Mouse (Mus musculus) embryonic facial prominence, embryonic 13.5 days (tissue): Measurements from ENCODE around the gene Gpr39. TPM values are rescaled to one million over a fixed set of nuclear protein-coding genes. Genes with fewer than 3 reads are reported as not detected.

Source experiments
- ATAC-seq: fragments of 200-750 bp; cut with Nextera tagmentation; 2 replicates; pipeline ENCODE4 v1.8.0; 2017; ENCODE audit warnings: low read depth; ENCODE audit not compliant: insufficient number of reproducible peaks, insufficient read depth, low FRiP score, low TSS enrichment
- H3K27ac ChIP-seq: fragments of 300-500 bp; sonication (generic); 2 replicates; pipeline ENCODE4 v1.5.1; 2015; ENCODE audit warnings: moderate library complexity, mild to moderate bottlenecking, inconsistent platforms
- H3K27me3 ChIP-seq: fragments of 300-500 bp; sonication (generic); 2 replicates; pipeline ENCODE4 v1.6.1; 2015; ENCODE audit warnings: mild to moderate bottlenecking, inconsistent platforms
- H3K36me3 ChIP-seq: fragments of 300-500 bp; sonication (generic); 2 replicates; pipeline ENCODE4 v1.6.1; 2015; ENCODE audit warnings: mild to moderate bottlenecking, inconsistent platforms
- H3K4me1 ChIP-seq: fragments of 300-500 bp; sonication (generic); 2 replicates; pipeline ENCODE4 v1.6.1; 2015; ENCODE audit warnings: inconsistent platforms
- H3K4me2 ChIP-seq: fragments of 300-500 bp; sonication (generic); 2 replicates; pipeline ENCODE4 v1.6.1; 2015; ENCODE audit warnings: moderate library complexity, mild to moderate bottlenecking, inconsistent platforms
- H3K4me3 ChIP-seq: fragments of 300-500 bp; sonication (generic); 2 replicates; pipeline ENCODE4 v1.5.1; 2015; ENCODE audit warnings: mild to moderate bottlenecking, inconsistent platforms
- H3K9ac ChIP-seq: fragments of 300-500 bp; sonication (generic); 2 replicates; pipeline ENCODE4 v1.6.1; 2015; ENCODE audit warnings: mild to moderate bottlenecking, inconsistent platforms
- H3K9me3 ChIP-seq: fragments of 300-500 bp; sonication (generic); 2 replicates; pipeline ENCODE4 v1.6.1; 2016; ENCODE audit warnings: inconsistent platforms
- WGBS: fragments of 180-500 bp; shearing (Covaris S2); methylation state at CpG from one replicate; pipeline ENCODE4 v1.1.7; 2015; ENCODE audit warnings: mixed read lengths; 5-methylcytosine and 5-hydroxymethylcytosine counted together
- polyA plus RNA-seq: library from polyadenylated mRNA; unstranded; fragments of >200 nt; fragmentation: Nextera tagmentation; extraction: Ambion mirVana; gene quantifications from 2 replicates; pipeline ENCODE4 v1.2.1, GENCODE M21; 2015

Gene Gpr39
- polyA plus RNA-seq, 1 experiment from 2014 or later, result not detected

DNA sequence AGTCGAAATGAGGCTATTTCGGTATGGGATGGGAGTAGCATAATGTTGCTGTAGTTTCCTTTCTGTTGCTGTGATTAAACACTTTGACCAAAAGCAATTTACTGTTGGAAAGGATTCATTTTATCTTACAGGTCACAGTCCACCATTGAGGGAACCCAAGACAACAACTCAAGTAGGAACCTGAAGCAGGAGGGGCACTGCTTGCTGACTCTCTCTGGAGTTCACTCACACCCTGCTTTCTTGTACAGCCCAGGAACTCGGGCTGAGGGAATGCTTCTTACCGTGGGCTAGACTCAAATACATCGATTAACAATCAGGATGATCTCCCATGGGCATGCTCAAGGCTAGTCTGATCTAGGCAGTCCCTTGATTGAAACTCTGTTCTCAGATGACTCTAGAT lies 14.1 kb upstream of the Gpr39 start:
- 76% methylated on average over 5 of the region's 5 CpGs for WGBS

DNA sequence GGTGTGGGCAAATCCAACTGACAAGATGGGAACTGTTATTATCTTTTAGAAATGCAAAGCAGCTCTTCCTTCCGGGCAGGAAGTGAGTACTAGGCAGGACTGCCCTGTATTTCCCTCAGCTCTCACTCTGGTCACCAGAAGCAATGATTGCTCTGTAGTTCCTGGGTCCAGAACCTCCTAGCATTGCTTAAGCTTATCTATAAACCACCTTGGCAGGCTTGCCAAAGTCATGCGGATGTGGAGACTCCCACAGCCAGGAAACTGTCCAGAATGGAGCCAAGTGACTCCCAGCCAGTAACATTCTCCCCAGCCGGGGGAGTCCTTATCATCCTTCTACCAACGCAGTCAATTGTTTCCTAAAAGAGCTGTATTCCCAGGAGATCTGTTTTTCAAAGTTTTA lies 13.7 kb upstream of the Gpr39 start:
- H3K9ac ChIP-seq, result no peak overlapping the region
- no peak overlapping the region for H3K4me2 ChIP-seq
- no peaks in the 10 kb centered on the region for H3K36me3 ChIP-seq
- H3K27me3 ChIP-seq, result no peaks in the 10 kb centered on the region
- no peak for ATAC-seq
- no peaks in the 10 kb centered on the region for H3K9me3 ChIP-seq
- no peaks in the 10 kb centered on the region for H3K4me1 ChIP-seq
- H3K4me3 ChIP-seq, result no peak overlapping the region
- no peak overlapping the region for H3K27ac ChIP-seq
- 78% methylated on average over 4 of the region's 4 CpGs for WGBS

More for the DNA sequence above, 14.1 kb upstream of the Gpr39 start:
- Histone ChIP-seq H3K4me1 (no peaks in the 10 kb centered on the region), H3K9ac (no peak overlapping the region), H3K36me3 (no peaks in the 10 kb centered on the region), H3K27ac (no peak overlapping the region), H3K4me2 (no peak overlapping the region), H3K4me3 (no peak overlapping the region), H3K9me3 (no peaks in the 10 kb centered on the region), H3K27me3 (no peaks in the 10 kb centered on the region)
- ATAC-seq, result no peak

DNA sequence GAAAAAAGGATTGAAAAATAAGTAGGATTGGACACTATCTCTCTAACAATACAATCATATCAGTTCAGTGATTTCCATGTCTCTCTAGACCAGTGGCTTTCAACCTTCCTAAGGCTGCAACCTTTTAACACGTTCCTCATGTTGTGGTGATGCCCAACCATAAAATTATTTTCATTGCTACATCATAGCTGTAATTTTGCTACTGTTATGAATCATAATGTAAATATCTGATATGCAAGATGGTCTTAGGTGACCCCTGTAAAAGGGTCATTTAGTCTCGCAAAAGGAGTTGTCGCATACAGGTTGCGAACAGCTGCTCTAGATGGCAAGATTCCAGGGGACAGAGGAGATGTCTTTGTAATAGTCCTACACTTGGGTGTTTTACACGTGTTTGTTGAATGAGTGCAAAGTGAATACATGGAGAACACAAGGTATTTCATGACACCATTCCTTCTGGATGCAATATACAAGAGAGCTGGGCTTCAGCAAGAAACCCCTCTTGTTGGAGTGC lies 11.6 kb upstream of the Gpr39 start:
- no peak overlapping the region for H3K4me3 ChIP-seq
- H3K4me2 ChIP-seq, result no peak overlapping the region
- H3K27me3 ChIP-seq, result no peaks in the 10 kb centered on the region
- no peaks in the 10 kb centered on the region for H3K36me3 ChIP-seq
- no peak overlapping the region for H3K9ac ChIP-seq
- no peaks in the 10 kb centered on the region for H3K9me3 ChIP-seq
- H3K4me1 ChIP-seq, result no peaks in the 10 kb centered on the region
- WGBS, result 74% methylated on average over 5 of the region's 5 CpGs
- no peak overlapping the region for H3K27ac ChIP-seq
- no peak for ATAC-seq

DNA sequence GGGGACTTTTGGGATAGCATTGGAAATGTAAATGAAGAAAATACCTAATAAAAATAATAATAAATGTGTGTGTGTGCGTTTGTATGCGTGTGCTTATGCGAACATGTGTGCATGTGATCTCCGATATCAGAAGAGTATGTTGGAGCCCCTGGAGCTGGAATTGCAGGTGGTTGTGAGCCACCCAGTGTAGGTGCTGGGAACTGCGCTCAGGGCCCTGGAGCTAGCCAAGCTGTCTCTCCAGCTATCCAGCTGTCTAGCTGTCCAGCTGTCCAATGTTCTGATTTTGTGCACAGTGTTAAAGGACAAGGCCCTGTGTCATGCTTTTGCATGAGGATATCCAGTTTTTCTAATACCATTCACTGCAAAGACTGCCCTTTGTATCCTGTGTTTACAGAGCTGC lies 7.8 kb upstream of the Gpr39 start:
- Histone ChIP-seq H3K4me3 (no peak overlapping the region), H3K27ac (no peak overlapping the region), H3K4me2 (no peak overlapping the region), H3K36me3 (no peaks in the 10 kb centered on the region), H3K27me3 (no peaks in the 10 kb centered on the region), H3K4me1 (no peaks in the 10 kb centered on the region), H3K9me3 (no peaks in the 10 kb centered on the region), H3K9ac (no peak overlapping the region)
- ATAC-seq, result no peak
- 87% methylated on average over 5 of the region's 5 CpGs for WGBS

DNA sequence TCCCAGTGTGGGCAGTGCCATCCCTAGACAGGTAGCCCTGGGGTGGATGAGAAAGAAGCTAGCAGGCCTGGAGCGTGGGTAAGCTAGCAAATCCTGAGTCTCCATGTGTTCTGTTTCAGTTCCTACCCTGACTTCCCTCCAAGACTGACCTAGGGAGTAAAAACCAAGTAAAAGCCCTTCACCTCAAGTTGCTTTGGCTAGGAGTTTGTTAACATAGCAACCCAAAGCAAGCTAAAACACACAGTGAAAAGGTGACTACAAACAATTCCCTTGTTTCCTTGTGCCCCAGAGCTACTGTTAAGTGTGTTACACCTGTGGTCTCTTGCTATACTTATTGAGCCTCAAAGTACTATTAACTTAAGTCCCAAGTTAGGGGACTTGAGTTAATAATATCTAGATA lies 1.6 kb upstream of the Gpr39 start:
- Histone ChIP-seq H3K4me3 (no peak overlapping the region), H3K9me3 (no peaks in the 10 kb centered on the region), H3K36me3 (no peaks in the 10 kb centered on the region), H3K4me1 (peaks cover 8% of the 10 kb centered on the region; the same call in 1 of the 2 replicates), H3K9ac (no peak overlapping the region), H3K4me2 (no peak overlapping the region), H3K27ac (no peak overlapping the region), H3K27me3 (no peaks in the 10 kb centered on the region; the same call in 1 of the 2 replicates)
- ATAC-seq, result no peak
- 88% methylated on average over 1 of the region's 1 CpGs for WGBS

DNA sequence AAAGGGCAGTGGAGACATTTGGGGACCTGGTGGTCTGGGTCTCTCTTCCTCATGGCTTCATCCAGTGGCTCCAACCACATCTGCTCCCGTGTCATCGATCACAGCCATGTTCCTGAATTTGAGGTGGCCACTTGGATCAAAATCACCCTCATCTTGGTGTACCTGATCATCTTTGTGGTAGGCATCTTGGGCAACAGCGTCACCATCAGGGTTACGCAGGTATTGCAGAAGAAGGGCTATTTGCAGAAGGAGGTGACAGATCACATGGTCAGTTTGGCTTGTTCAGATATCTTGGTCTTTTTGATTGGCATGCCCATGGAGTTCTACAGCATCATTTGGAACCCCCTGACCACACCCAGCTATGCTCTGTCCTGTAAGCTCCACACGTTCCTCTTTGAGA lies 491 bp downstream of the Gpr39 start:
- H3K27ac ChIP-seq, result no peak overlapping the region
- no peaks in the 10 kb centered on the region for H3K9me3 ChIP-seq
- no peak overlapping the region for H3K4me2 ChIP-seq
- H3K4me1 ChIP-seq, result peaks cover 8% of the 10 kb centered on the region; the same call in 1 of the 2 replicates
- no peak overlapping the region for H3K4me3 ChIP-seq
- no peak overlapping the region for H3K9ac ChIP-seq
- H3K27me3 ChIP-seq, result no peaks in the 10 kb centered on the region; the same call in 1 of the 2 replicates
- no peak for ATAC-seq
- H3K36me3 ChIP-seq, result no peaks in the 10 kb centered on the region
- WGBS, result 94% methylated on average over 5 of the region's 5 CpGs

DNA sequence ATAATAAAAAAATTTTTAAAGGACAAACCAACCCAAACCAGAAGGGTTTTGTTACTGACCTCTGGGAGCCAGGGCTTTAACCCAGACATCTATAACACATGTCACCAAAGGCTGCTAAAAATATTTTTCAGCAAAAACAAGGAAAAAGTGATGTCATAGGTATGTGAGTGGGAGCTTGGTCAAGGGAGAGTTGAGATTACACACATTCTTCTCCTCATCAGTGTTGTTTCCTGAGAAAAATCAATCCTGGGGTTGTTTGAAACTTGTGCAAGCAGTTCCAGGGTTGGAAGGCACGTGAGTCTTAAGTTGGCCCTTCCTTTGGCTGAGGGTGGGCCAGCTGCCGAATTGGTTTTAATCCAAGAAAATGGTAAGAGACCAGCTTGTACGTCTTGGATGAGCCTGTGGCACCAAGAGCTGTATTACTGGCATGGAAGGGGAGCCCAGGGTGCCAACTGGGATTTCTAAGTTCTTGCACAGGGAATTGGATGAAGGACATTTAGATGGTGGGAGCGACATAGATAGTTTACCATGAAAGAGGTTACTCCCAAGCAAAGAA lies 2.8 kb downstream of the Gpr39 start:
- no peak for ATAC-seq
- Histone ChIP-seq H3K4me2 (no peak overlapping the region), H3K4me3 (no peak overlapping the region), H3K27ac (no peak overlapping the region), H3K9ac (no peak overlapping the region), H3K4me1 (peaks cover 8% of the 10 kb centered on the region; the same call in 1 of the 2 replicates), H3K9me3 (no peaks in the 10 kb centered on the region), H3K27me3 (no peaks in the 10 kb centered on the region; the same call in 1 of the 2 replicates), H3K36me3 (no peaks in the 10 kb centered on the region)
- WGBS, result 75% methylated on average over 4 of the region's 4 CpGs

DNA sequence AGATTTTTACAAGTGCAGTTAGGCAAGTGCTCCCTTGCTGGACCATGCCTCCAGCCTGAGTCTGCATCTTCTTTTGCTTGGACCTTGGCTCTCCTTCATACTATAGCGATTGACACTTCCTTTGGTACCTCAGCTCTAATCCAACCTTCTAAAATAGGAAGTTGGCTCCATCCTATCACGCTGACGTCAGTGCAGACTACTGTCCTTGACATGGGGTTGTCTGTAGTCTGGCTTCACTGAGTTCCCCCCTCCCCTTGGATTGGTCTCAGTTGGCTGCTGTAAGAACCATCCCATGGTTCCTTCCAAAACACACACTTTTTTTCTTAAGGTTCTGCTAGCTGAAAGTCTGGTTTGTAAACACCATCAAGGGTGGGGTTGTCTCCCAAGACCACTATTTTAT lies 7.6 kb downstream of the Gpr39 start:
- 80% methylated on average over 3 of the region's 3 CpGs for WGBS
- Histone ChIP-seq H3K27me3 (peaks cover 11% of the 10 kb centered on the region), H3K9me3 (no peaks in the 10 kb centered on the region), H3K9ac (no peak overlapping the region), H3K4me3 (no peak overlapping the region), H3K4me1 (peaks cover 12% of the 10 kb centered on the region), H3K36me3 (no peaks in the 10 kb centered on the region), H3K4me2 (no peak overlapping the region), H3K27ac (no peak overlapping the region)
- ATAC-seq, result no peak

DNA sequence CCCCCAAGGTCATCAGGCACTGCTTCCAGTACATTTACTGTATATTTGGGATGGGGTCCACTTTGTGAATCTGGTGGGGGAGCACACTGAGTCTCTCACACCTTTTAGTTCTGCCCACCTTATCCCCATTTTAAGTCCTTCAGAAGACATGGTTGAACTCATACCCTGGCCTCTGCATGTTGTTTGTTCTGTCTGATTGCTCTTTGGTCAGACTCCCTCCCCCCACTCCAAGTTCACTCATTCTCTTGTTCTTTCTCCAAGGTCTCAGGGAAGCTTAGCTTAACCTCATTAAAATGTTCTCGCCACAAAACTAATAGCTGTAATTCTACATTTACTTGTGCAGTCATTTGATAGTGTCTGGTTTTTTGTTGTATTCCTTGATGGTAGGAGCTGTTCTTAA lies 8.5 kb downstream of the Gpr39 start:
- Histone ChIP-seq H3K4me3 (no peak overlapping the region), H3K4me1 (peaks cover 12% of the 10 kb centered on the region), H3K4me2 (no peak overlapping the region), H3K9ac (no peak overlapping the region), H3K27me3 (peaks cover 11% of the 10 kb centered on the region), H3K9me3 (no peaks in the 10 kb centered on the region), H3K27ac (no peak overlapping the region), H3K36me3 (no peaks in the 10 kb centered on the region)
- WGBS, result 56% methylated on average over 1 of the region's 1 CpGs
- no peak for ATAC-seq

DNA sequence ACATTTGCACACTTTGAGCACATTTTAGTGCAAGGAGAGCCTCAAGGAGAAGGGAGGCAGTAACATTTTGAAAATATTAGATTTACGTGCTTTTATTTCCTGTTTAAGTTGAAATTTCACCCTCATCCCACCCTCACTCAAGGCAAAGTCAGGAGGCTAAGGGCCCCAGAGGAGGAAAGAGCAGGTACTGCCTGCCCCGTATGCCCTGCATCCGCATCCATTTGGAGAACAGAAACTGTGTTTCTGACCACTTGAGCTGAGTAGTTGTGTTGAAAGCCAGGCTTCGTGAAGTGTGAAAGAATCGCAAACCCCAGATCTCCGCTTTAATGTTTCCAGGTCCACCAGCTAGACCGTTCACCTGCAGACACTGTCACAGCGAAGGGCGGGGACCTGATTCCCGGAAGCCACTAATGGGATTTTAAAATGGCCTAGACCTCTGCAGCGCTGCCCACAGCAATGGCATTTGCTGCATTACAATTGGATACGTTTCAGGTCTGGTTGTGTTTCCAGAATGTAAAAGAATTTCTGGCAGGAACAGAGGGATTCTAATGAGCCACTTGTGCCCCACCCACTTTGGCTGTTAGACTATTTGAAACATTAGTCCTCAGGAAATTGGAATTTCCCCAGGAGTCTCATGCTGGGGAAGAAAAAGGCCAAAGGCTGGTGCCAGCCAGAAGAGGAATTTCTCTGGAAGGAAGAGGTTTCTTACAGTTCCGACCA lies 11.1 kb downstream of the Gpr39 start:
- H3K9me3 ChIP-seq, result no peaks in the 10 kb centered on the region
- H3K4me3 ChIP-seq, result no peak overlapping the region
- no peak overlapping the region for H3K4me2 ChIP-seq
- 62% methylated on average over 13 of the region's 13 CpGs for WGBS
- H3K9ac ChIP-seq, result no peak overlapping the region
- ATAC-seq, result no peak
- H3K27me3 ChIP-seq, result peaks cover 11% of the 10 kb centered on the region
- H3K36me3 ChIP-seq, result no peaks in the 10 kb centered on the region
- H3K27ac ChIP-seq, result no peak overlapping the region
- H3K4me1 ChIP-seq, result peaks cover 12% of the 10 kb centered on the region

DNA sequence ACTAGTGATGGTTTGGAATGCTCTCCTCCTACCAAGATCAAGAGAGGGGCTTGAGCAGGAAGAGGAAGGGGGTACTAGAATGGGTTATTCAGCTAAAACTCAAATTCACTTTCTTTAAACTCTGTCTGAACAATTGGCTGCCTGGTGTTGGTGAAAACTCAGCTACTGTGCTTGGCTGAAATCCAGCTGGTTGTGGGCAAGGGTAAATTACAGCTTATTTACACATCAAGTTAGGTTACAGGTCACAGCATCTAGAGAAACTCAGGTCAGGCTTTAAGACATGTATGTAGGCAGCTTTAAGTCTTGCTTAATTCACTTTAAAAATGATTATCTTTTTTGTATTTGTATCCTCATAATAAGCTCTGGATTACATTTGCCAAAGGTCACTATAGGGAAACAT lies 16.7 kb downstream of the Gpr39 start:
- Histone ChIP-seq H3K27ac (no peak overlapping the region), H3K9me3 (no peaks in the 10 kb centered on the region), H3K4me1 (peaks cover 1% of the 10 kb centered on the region; the same call in 1 of the 2 replicates), H3K36me3 (no peaks in the 10 kb centered on the region), H3K27me3 (no peaks in the 10 kb centered on the region), H3K4me2 (no peak overlapping the region), H3K4me3 (no peak overlapping the region), H3K9ac (no peak overlapping the region)
- no peak for ATAC-seq

DNA sequence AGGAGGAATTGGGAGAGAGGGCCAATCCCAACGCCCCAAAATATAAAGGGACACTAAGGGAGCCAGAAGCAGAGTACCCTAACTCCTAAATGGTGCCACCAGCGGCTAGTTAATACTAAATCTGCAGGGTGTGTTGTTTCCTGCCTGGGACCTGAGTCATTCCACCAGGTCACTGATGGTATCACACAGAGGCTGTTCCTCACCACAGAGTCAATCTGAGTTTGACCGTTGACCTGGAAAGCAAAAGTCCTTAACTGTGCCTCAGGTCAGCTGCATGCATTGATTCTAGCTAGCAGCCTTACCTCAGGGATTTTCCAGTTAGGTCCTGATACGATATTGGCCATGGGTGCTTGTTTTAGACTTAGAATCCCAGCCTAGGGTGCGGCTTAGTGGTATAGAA lies 17.5 kb downstream of the Gpr39 start:
- no peak for ATAC-seq
- no peak overlapping the region for H3K4me2 ChIP-seq
- no peak overlapping the region for H3K4me3 ChIP-seq
- no peaks in the 10 kb centered on the region for H3K36me3 ChIP-seq
- H3K4me1 ChIP-seq, result no peaks in the 10 kb centered on the region
- no peaks in the 10 kb centered on the region for H3K9me3 ChIP-seq
- H3K9ac ChIP-seq, result no peak overlapping the region
- H3K27ac ChIP-seq, result no peak overlapping the region
- 77% methylated on average over 5 of the region's 5 CpGs for WGBS
- H3K27me3 ChIP-seq, result no peaks in the 10 kb centered on the region
